In genomic region chr11:102445891-102446361, GRCm38 (mm10) we compare ENCODE assay signal across 9 mouse cellular contexts. TPM values are rescaled to one million over a fixed set of nuclear protein-coding genes. Genes with fewer than 3 reads are reported as not detected.
DNase-seq lines count a peak whose midpoint lies in the region; ATAC-seq and TF ChIP-seq lines count a peak whose summit lies in the region.
"Had no signal": no experiment of that assay in that cellular context is flagged by ENCODE, and none has a peak within 500 bp of the region (broad histone marks: within the 10 kb centered on the region; RNA-seq: fewer than 3 reads in every experiment).

No protein-coding gene starts in this region.

- peak; percentile 54 for DNase-seq in cerebellum, adult 11 months
- no peak for DNase-seq in cerebellum, adult 9-10 months
- no peak for DNase-seq in forebrain, embryonic 10.5 days (ENCODE audit: extremely low spot score, low spot score)
- no peak for DNase-seq in intestine, embryonic 14.5 days (ENCODE audit: low spot score)
- no peak for DNase-seq in B cell, adult 2 months

- peak overlapping the region; percentile 94; the same call in 1 of the 2 replicates for H3K9ac ChIP-seq in intestine, embryonic 14.5 days (ENCODE audit: low read length)
- H3K9ac ChIP-seq in midbrain, embryonic 12.5 days (replicated peaks): peak overlapping the region; percentile 99

- H3K9me3 ChIP-seq in E14TG2a.4 (ENCODE audit: low read length): no peaks in the 10 kb centered on the region
- H3K9me3 ChIP-seq in forebrain, embryonic 10.5 days: no peaks in the 10 kb centered on the region
- H3K9me3 ChIP-seq in intestine, embryonic 14.5 days (ENCODE audit: control insufficient read depth, low read length): no peaks in the 10 kb centered on the region
- no peaks in the 10 kb centered on the region for H3K9me3 ChIP-seq in midbrain, embryonic 12.5 days

- peak overlapping the region; percentile 97 for H3K27ac ChIP-seq in forebrain, embryonic 10.5 days
- peak overlapping the region; percentile 90 for H3K27ac ChIP-seq in intestine, embryonic 14.5 days (ENCODE audit: low read depth)
- peak overlapping the region; percentile 97 for H3K27ac ChIP-seq in midbrain, embryonic 12.5 days (replicated peaks)
- H3K27ac ChIP-seq: macrophage had no signal

- peaks cover 73% of the 10 kb centered on the region for H3K27me3 ChIP-seq in E14TG2a.4 (ENCODE audit: insufficient read depth, low read length)
- peaks cover 46% of the 10 kb centered on the region for H3K27me3 ChIP-seq in forebrain, embryonic 10.5 days (ENCODE audit: poor library complexity, severe bottlenecking)
- H3K27me3 ChIP-seq in intestine, embryonic 14.5 days (replicated peaks; ENCODE audit: control insufficient read depth, insufficient read depth, low read length): peaks cover 4% of the 10 kb centered on the region; the same call in 1 of the 2 replicates
- H3K27me3 ChIP-seq in midbrain, embryonic 12.5 days: peaks cover 32% of the 10 kb centered on the region

- WGBS in forebrain, embryonic 10.5 days: 22% methylated on average over 7 of the region's 7 CpGs
- 17% methylated on average over 7 of the region's 7 CpGs for WGBS in intestine, embryonic 14.5 days
- WGBS in midbrain, embryonic 12.5 days: 15% methylated on average over 7 of the region's 7 CpGs

- no peak for TF ChIP-seq CTCF in E14TG2a.4 (conservative IDR thresholded peaks at IDR 0.05; ENCODE audit: low read length)

- peak; percentile 33 for ATAC-seq in intestine, embryonic 14.5 days (replicated peaks; ENCODE audit: low FRiP score, low TSS enrichment, low read depth)
- ATAC-seq in midbrain, embryonic 12.5 days (ENCODE audit: low FRiP score, low read depth): no peak
- ATAC-seq in activated CD4-positive, CD25-positive, alpha-beta regulatory T cell, adult 4 months: no peak

- peaks cover 66% of the 10 kb centered on the region for H3K4me1 ChIP-seq in E14TG2a.4 (replicated peaks; ENCODE audit: low read depth, low read length)
- peaks cover 57% of the 10 kb centered on the region for H3K4me1 ChIP-seq in forebrain, embryonic 10.5 days
- H3K4me1 ChIP-seq in intestine, embryonic 14.5 days (replicated peaks; ENCODE audit: control insufficient read depth, insufficient read depth, low read length): peaks cover 37% of the 10 kb centered on the region
- H3K4me1 ChIP-seq in midbrain, embryonic 12.5 days: peaks cover 42% of the 10 kb centered on the region

- peak overlapping the region; percentile 88 for H3K4me3 ChIP-seq in E14TG2a.4 (replicated peaks; ENCODE audit: low read length)
- H3K4me3 ChIP-seq in forebrain, embryonic 10.5 days: peak overlapping the region; percentile 98
- H3K4me3 ChIP-seq in intestine, embryonic 14.5 days (ENCODE audit: low read depth, low read length): peak overlapping the region; percentile 86
- peak overlapping the region; percentile 92 for H3K4me3 ChIP-seq in midbrain, embryonic 12.5 days

- peak overlapping the region; percentile 75 for H3K4me2 ChIP-seq in intestine, embryonic 14.5 days (ENCODE audit: low read length)
- peak overlapping the region; percentile 86 for H3K4me2 ChIP-seq in midbrain, embryonic 12.5 days (replicated peaks)

- H3K36me3 ChIP-seq in E14TG2a.4 (ENCODE audit: insufficient read depth, low read length): no peaks in the 10 kb centered on the region
- H3K36me3 ChIP-seq in forebrain, embryonic 10.5 days (replicated peaks): peaks cover 32% of the 10 kb centered on the region
- peaks cover 17% of the 10 kb centered on the region; the same call in 1 of the 2 replicates for H3K36me3 ChIP-seq in intestine, embryonic 14.5 days (ENCODE audit: control insufficient read depth, insufficient read depth, low read length)
- H3K36me3 ChIP-seq in midbrain, embryonic 12.5 days: peaks cover 27% of the 10 kb centered on the region

RNA-seq across cellular contexts. Expression of gene Fam171a2, which starts 1.6 kb away (rescaled TPM):
- polyA plus RNA-seq in forebrain, embryonic 10.5 days (2016; fragmentation: Nextera tagmentation; extraction: Ambion mirVana): 2.2 and 2.8 TPM in 2 replicates
- polyA plus RNA-seq in intestine, embryonic 14.5 days (2014; fragmentation: Nextera tagmentation; extraction: Ambion mirVana): 4.5 and 4.7 TPM in 2 replicates
- polyA plus RNA-seq in midbrain, embryonic 12.5 days (2016; fragmentation: Nextera tagmentation; extraction: Ambion mirVana): 17.6 and 18.0 TPM in 2 replicates
- polyA plus RNA-seq in activated CD4-positive, CD25-positive, alpha-beta regulatory T cell, adult 4 months (2017; shearing (Covaris generic)): not detected
- polyA plus RNA-seq: macrophage had no signal

RNA-seq across cellular contexts. Expression of gene Grn, which starts 15.8 kb away (rescaled TPM):
- polyA plus RNA-seq in forebrain, embryonic 10.5 days (2016; fragmentation: Nextera tagmentation; extraction: Ambion mirVana): 66.2 and 70.1 TPM in 2 replicates
- polyA plus RNA-seq in intestine, embryonic 14.5 days (2014; fragmentation: Nextera tagmentation; extraction: Ambion mirVana): 115 and 116 TPM in 2 replicates
- polyA plus RNA-seq in midbrain, embryonic 12.5 days (2016; fragmentation: Nextera tagmentation; extraction: Ambion mirVana): 67.0 and 82.7 TPM in 2 replicates
- polyA plus RNA-seq in activated CD4-positive, CD25-positive, alpha-beta regulatory T cell, adult 4 months (2017; shearing (Covaris generic)): 10 to 100 TPM; 23.7 to 30.3 TPM

RNA-seq across cellular contexts. Expression of gene Itga2b, which starts 24.0 kb away (rescaled TPM):
- 5.0 and 6.4 TPM in 2 replicates for polyA plus RNA-seq in forebrain, embryonic 10.5 days (2016; fragmentation: Nextera tagmentation; extraction: Ambion mirVana)
- 4.9 and 6.4 TPM in 2 replicates for polyA plus RNA-seq in intestine, embryonic 14.5 days (2014; fragmentation: Nextera tagmentation; extraction: Ambion mirVana)
- polyA plus RNA-seq in midbrain, embryonic 12.5 days (2016; fragmentation: Nextera tagmentation; extraction: Ambion mirVana): 5.4 and 7.1 TPM in 2 replicates
- under 1 TPM in 1 of 2 experiments, not detected in 1; 0.34 TPM for polyA plus RNA-seq in activated CD4-positive, CD25-positive, alpha-beta regulatory T cell, adult 4 months (2017; shearing (Covaris generic))

RNA-seq across cellular contexts. Expression of gene Slc25a39, which starts 38.2 kb away (rescaled TPM):
- 255 and 262 TPM in 2 replicates for polyA plus RNA-seq in forebrain, embryonic 10.5 days (2016; fragmentation: Nextera tagmentation; extraction: Ambion mirVana)
- polyA plus RNA-seq in intestine, embryonic 14.5 days (2014; fragmentation: Nextera tagmentation; extraction: Ambion mirVana): 281 and 296 TPM in 2 replicates
- 163 and 173 TPM in 2 replicates for polyA plus RNA-seq in midbrain, embryonic 12.5 days (2016; fragmentation: Nextera tagmentation; extraction: Ambion mirVana)
- polyA plus RNA-seq in activated CD4-positive, CD25-positive, alpha-beta regulatory T cell, adult 4 months (2017; shearing (Covaris generic)): 10 to 100 TPM; 50.9 to 65.4 TPM

RNA-seq across cellular contexts. Expression of gene Rundc3a, which starts 52.7 kb away (rescaled TPM):
- polyA plus RNA-seq in forebrain, embryonic 10.5 days (2016; fragmentation: Nextera tagmentation; extraction: Ambion mirVana): 10.5 and 13.5 TPM in 2 replicates
- polyA plus RNA-seq in intestine, embryonic 14.5 days (2014; fragmentation: Nextera tagmentation; extraction: Ambion mirVana): 7.6 and 10.0 TPM in 2 replicates
- 117 and 133 TPM in 2 replicates for polyA plus RNA-seq in midbrain, embryonic 12.5 days (2016; fragmentation: Nextera tagmentation; extraction: Ambion mirVana)
- polyA plus RNA-seq in activated CD4-positive, CD25-positive, alpha-beta regulatory T cell, adult 4 months (2017; shearing (Covaris generic)): 1 to 10 TPM; 2.4 TPM
